Mouse (Mus musculus): Measurements from ENCODE around the gene Pop4.

DNA sequence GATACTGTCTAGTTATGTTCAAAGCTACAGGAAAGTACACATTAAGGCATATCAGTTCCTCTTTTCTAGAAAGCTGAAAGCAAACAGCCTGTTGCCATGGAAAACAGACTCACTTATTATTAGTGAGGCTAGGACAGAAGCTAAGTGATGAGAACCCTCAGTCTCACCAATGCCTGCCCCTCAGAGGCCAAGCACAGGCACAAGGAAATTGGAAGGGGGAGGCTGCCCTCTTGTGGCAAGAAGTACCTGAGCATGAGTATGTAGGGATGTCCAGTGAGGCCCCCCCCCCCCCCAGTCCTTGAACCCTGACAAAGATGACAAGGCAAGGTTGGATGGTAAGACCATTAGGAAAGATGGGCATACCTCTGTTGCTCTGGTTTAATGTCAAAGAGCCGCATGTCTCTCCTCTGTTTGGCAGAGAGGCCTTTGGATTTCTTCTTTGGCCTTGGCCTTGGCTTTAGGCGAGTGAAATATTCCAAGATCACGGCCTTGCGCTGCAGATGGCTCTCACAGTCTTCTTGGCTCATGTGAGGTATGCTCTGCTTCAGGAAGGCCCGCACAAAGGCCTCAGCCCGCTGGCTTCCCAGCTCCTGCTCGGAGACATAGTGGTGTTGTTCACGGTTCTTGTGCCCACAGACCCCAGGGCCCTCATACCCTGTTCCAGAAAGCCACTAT lies 4.1 kb downstream of the Pop4 start:
- TF ChIP-seq POLR2A (IDR thresholded peaks at IDR 0.05; ENCODE audit: low read depth, low read length) (no peak), CTCF (IDR thresholded peaks at IDR 0.05; ENCODE audit: extremely low read depth, insufficient read length, insufficient replicate concordance, low read depth, low read length) (peak; percentile 59; the same call in 1 of the 2 replicates)
